Mouse (Mus musculus) lung, embryonic 16.5 days (tissue): ENCODE data around the gene Ly6g6f. TPM values are rescaled to one million over a fixed set of nuclear protein-coding genes. Genes with fewer than 3 reads are reported as not detected.

Experiments
- ATAC-seq: fragments of 200-750 bp; cut with Nextera tagmentation; 2 replicates; pipeline ENCODE4 v1.8.0; 2017; ENCODE audit warnings: low read depth, mild to moderate bottlenecking, moderate library complexity
- H3K27ac ChIP-seq: fragments of 300-500 bp; sonication (generic); 2 replicates; pipeline ENCODE4 v1.5.1; 2014; ENCODE audit warnings: mild to moderate bottlenecking, control low read depth, low read length
- H3K27me3 ChIP-seq: fragments of 300-500 bp; sonication (generic); 2 replicates; pipeline ENCODE4 v1.6.1; 2014; ENCODE audit warnings: low read depth, low read length, mixed read lengths; ENCODE audit not compliant: control insufficient read depth, insufficient read depth
- H3K36me3 ChIP-seq: fragments of 300-500 bp; sonication (generic); 2 replicates; pipeline ENCODE4 v1.6.1; 2014; ENCODE audit warnings: low read length; ENCODE audit not compliant: control insufficient read depth, insufficient read depth
- H3K4me1 ChIP-seq: fragments of 300-500 bp; sonication (generic); replicated peaks from 2 replicates; pipeline ENCODE4 v1.6.1; 2014; ENCODE audit warnings: low read length, mixed read lengths; ENCODE audit not compliant: control insufficient read depth, insufficient read depth
- H3K4me2 ChIP-seq: fragments of 300-500 bp; sonication (generic); 2 replicates; pipeline ENCODE4 v1.6.1; 2014; ENCODE audit warnings: low read depth, low read length, control low read depth
- H3K4me3 ChIP-seq: fragments of 300-500 bp; sonication (generic); 2 replicates; pipeline ENCODE4 v1.5.1; 2014; ENCODE audit warnings: mild to moderate bottlenecking, low read length, control low read depth
- H3K9ac ChIP-seq: fragments of 300-500 bp; sonication (generic); 2 replicates; pipeline ENCODE4 v1.6.1; 2014; ENCODE audit warnings: low read length, control low read depth
- H3K9me3 ChIP-seq: fragments of 300-500 bp; sonication (generic); 2 replicates; pipeline ENCODE4 v1.6.1; 2016; ENCODE audit warnings: low read length; ENCODE audit not compliant: control insufficient read depth
- WGBS: fragments of 180-500 bp; shearing (Covaris S2); extraction: QIAGEN DNeasy Blood & Tissue Kit; methylation state at CpG from one replicate; pipeline ENCODE4 v1.1.7; 2014; 5-methylcytosine and 5-hydroxymethylcytosine counted together
- polyA plus RNA-seq: library from polyadenylated mRNA; unstranded; fragments of >200 nt; fragmentation: Nextera tagmentation; extraction: Ambion mirVana; gene quantifications from 2 replicates; pipeline ENCODE4 v1.2.1, GENCODE M21; 2015

Ly6g6f gene
- polyA plus RNA-seq, 1 experiment from 2014 or later = 0.79 TPM

- peak; percentile 73 for ATAC-seq
- peak overlapping the region; percentile 99 for H3K27ac ChIP-seq
- no peaks in the 10 kb centered on the region for H3K27me3 ChIP-seq
- H3K4me1 ChIP-seq = peaks cover 35% of the 10 kb centered on the region
- peak overlapping the region; percentile 81 for H3K4me3 ChIP-seq
- peak overlapping the region; percentile 97 for H3K4me2 ChIP-seq
- H3K9ac ChIP-seq = peak overlapping the region; percentile 82
- under 1% methylated on average over 19 of the region's 21 CpGs for WGBS
- peaks cover 31% of the 10 kb centered on the region for H3K36me3 ChIP-seq
- H3K9me3 ChIP-seq = no peaks in the 10 kb centered on the region
These were observed 34.0 kb downstream of the Ly6g6f start for GRCm38 (mm10) chr17:35051156-35052086.

GRCm38 (mm10) chr17:35050126-35050750, 35.2 kb downstream of the Ly6g6f start:
- peak overlapping the region; percentile 97 for H3K4me2 ChIP-seq
- H3K4me3 ChIP-seq = peak overlapping the region; percentile 81
- peak overlapping the region; percentile 82 for H3K9ac ChIP-seq
- H3K36me3 ChIP-seq = peaks cover 22% of the 10 kb centered on the region
- under 1% methylated on average over 27 of the region's 27 CpGs for WGBS
- peaks cover 38% of the 10 kb centered on the region for H3K4me1 ChIP-seq
- peak; percentile 39 for ATAC-seq
- H3K27ac ChIP-seq = peak overlapping the region; percentile 99
- no peaks in the 10 kb centered on the region for H3K9me3 ChIP-seq
- no peaks in the 10 kb centered on the region for H3K27me3 ChIP-seq

GRCm38 (mm10) chr17:35049561-35050016, 35.8 kb downstream of the Ly6g6f start, which contains the start of gene Clic1:
Clic1 (plus strand) TSS chr17:35049966.
- Histone ChIP-seq H3K27ac (peak within 1 kb of the TSS; percentile 99), H3K4me2 (peak within 1 kb of the TSS; percentile 97), H3K4me3 (peak within 1 kb of the TSS; percentile 81), H3K36me3 (peaks cover 19% of the 10 kb centered on the region), H3K27me3 (no peaks in the 10 kb centered on the region), H3K9me3 (no peaks in the 10 kb centered on the region), H3K9ac (peak within 1 kb of the TSS; percentile 82), H3K4me1 (peaks cover 41% of the 10 kb centered on the region)
- 1% methylated on average over 10 of the region's 11 CpGs for WGBS
- peak; percentile 35 for ATAC-seq

- WGBS = 60% methylated on average over 5 of the region's 5 CpGs
- H3K9me3 ChIP-seq = no peaks in the 10 kb centered on the region
- H3K36me3 ChIP-seq = peaks cover 13% of the 10 kb centered on the region
- peaks cover 42% of the 10 kb centered on the region for H3K4me1 ChIP-seq
- H3K4me3 ChIP-seq = peak overlapping the region; percentile 81
- no peak for ATAC-seq
- peak overlapping the region; percentile 99 for H3K27ac ChIP-seq
- peak overlapping the region; percentile 97 for H3K4me2 ChIP-seq
- H3K9ac ChIP-seq = no peak overlapping the region; the same call in 1 of the 2 replicates
- no peaks in the 10 kb centered on the region for H3K27me3 ChIP-seq
These were observed 36.4 kb downstream of the Ly6g6f start for GRCm38 (mm10) chr17:35048932-35049440.

- H3K9ac ChIP-seq = peak overlapping the region; percentile 37; the same call in 1 of the 2 replicates
These were observed 37.1 kb downstream of the Ly6g6f start for GRCm38 (mm10) chr17:35048149-35048931.

GRCm38 (mm10) chr17:35047688-35048087, 37.7 kb downstream of the Ly6g6f start:
- Histone ChIP-seq H3K4me2 (peak overlapping the region; percentile 25), H3K4me1 (peaks cover 44% of the 10 kb centered on the region), H3K27ac (peak overlapping the region; percentile 99), H3K27me3 (no peaks in the 10 kb centered on the region), H3K36me3 (peaks cover 1% of the 10 kb centered on the region), H3K9ac (no peak overlapping the region), H3K9me3 (no peaks in the 10 kb centered on the region), H3K4me3 (no peak overlapping the region)
- no peak for ATAC-seq
- WGBS = 24% methylated on average over 1 of the region's 1 CpGs

More at GRCm38 (mm10) chr17:35048149-35048931, 37.1 kb downstream of the Ly6g6f start:
- Histone ChIP-seq H3K4me1 (peaks cover 45% of the 10 kb centered on the region), H3K4me2 (peak overlapping the region; percentile 25), H3K9me3 (no peaks in the 10 kb centered on the region), H3K4me3 (0 out of 2 replicates have a peak overlapping the region, but pooled peaks have one; percentile 8), H3K27ac (peak overlapping the region; percentile 99), H3K27me3 (no peaks in the 10 kb centered on the region), H3K36me3 (peaks cover 8% of the 10 kb centered on the region)
- no peak for ATAC-seq
- 19% methylated on average over 11 of the region's 11 CpGs for WGBS

- Histone ChIP-seq H3K27ac (peak within 1 kb of the TSS; percentile 99), H3K4me3 (peak within 1 kb of the TSS; percentile 72), H3K9ac (peak within 1 kb of the TSS; percentile 97), H3K4me1 (peaks cover 38% of the 10 kb centered on the region), H3K27me3 (no peaks in the 10 kb centered on the region), H3K36me3 (no peaks in the 10 kb centered on the region), H3K4me2 (peak within 1 kb of the TSS; percentile 99), H3K9me3 (no peaks in the 10 kb centered on the region)
- peak; percentile 93 for ATAC-seq
- 1% methylated on average over 33 of the region's 33 CpGs for WGBS
These were observed 38.5 kb downstream of the Ly6g6f start, which contains the start of gene Msh5 for GRCm38 (mm10) chr17:35046681-35047455. Msh5 (minus strand) TSS chr17:35046745.
